Mouse (Mus musculus): ENCODE measurements around the gene Etfbkmt.
A peak's percentile ranks its signal among the peaks of the same experiment; 100 is the strongest.
"Not testable (repeated sequence)": the region's sequence is repeated elsewhere in the genome, so short reads cannot be mapped to it uniquely, and the experiment has no call there.

The Etfbkmt gene

GRCm38 (mm10) chr6:149188041-149188924 lies 48.6 kb downstream of the Etfbkmt start, which contains the start of gene Amn1:
TSS of gene Amn1 (minus strand) at chr6:149188712.
- peak; percentile 96 to 97 for DNase-seq

GRCm38 (mm10) chr6:149188925-149189257 lies 49.2 kb downstream of the Etfbkmt start:
- DNase-seq, result no peak

GRCm38 (mm10) chr6:149189340-149189922 lies 49.8 kb downstream of the Etfbkmt start:
- no peak for DNase-seq

- not testable (repeated sequence) for DNase-seq
These were observed 52.3 kb downstream of the Etfbkmt start for GRCm38 (mm10) chr6:149191951-149192350.

- DNase-seq, result peak; percentile 43 to 45
These were observed 53.7 kb downstream of the Etfbkmt start for GRCm38 (mm10) chr6:149193276-149193905.

GRCm38 (mm10) chr6:149197116-149197515 lies 57.5 kb downstream of the Etfbkmt start:
- DNase-seq, result no peak

GRCm38 (mm10) chr6:149198572-149198971 lies 58.9 kb downstream of the Etfbkmt start:
- DNase-seq, result no peak
